Mouse (Mus musculus) forebrain, embryonic 14.5 days (tissue): ENCODE data around the gene Col27a1. TPM values are rescaled to one million over a fixed set of nuclear protein-coding genes. Genes with fewer than 3 reads are reported as not detected.
A peak's percentile ranks its signal among the peaks of the same experiment; 100 is the strongest.

Experiments
- ATAC-seq: fragments of 200-750 bp; cut with Nextera tagmentation; 2 replicates; pipeline ENCODE4 v1.8.0; 2017; ENCODE audit warnings: mild to moderate bottlenecking, moderate library complexity
- DNase-seq: peaks from one replicate; pipeline ENCODE4 v3.0.0-alpha.2; 2015; ENCODE audit warnings: low spot score
- H3K27ac ChIP-seq: fragments of 300-500 bp; sonication (generic); 2 replicates; pipeline ENCODE4 v1.5.1; 2014; ENCODE audit warnings: low read depth, mild to moderate bottlenecking, control low read depth, low read length, moderate library complexity
- H3K27me3 ChIP-seq: fragments of 300-500 bp; sonication (generic); replicated peaks from 2 replicates; pipeline ENCODE4 v1.6.1; 2014; ENCODE audit warnings: low read length, control low read depth, mixed read lengths; ENCODE audit not compliant: control insufficient read depth, insufficient read depth
- H3K36me3 ChIP-seq: fragments of 300-500 bp; sonication (generic); 2 replicates; pipeline ENCODE4 v1.6.1; 2014; ENCODE audit warnings: low read length, control low read depth; ENCODE audit not compliant: control insufficient read depth, insufficient read depth
- H3K4me1 ChIP-seq: fragments of 300-500 bp; sonication (generic); 2 replicates; pipeline ENCODE4 v1.6.1; 2014; ENCODE audit warnings: antibody characterized with exemption, low read length, control low read depth; ENCODE audit not compliant: control insufficient read depth, insufficient read depth
- H3K4me2 ChIP-seq: fragments of 300-500 bp; sonication (generic); 2 replicates; pipeline ENCODE4 v1.6.1; 2014; ENCODE audit warnings: mild to moderate bottlenecking, control low read depth, low read length
- H3K4me3 ChIP-seq: fragments of 300-500 bp; sonication (generic); 2 replicates; pipeline ENCODE4 v1.5.1; 2014; ENCODE audit warnings: low read depth, low read length, control low read depth
- H3K9ac ChIP-seq: fragments of 300-500 bp; sonication (generic); 2 replicates; pipeline ENCODE4 v1.6.1; 2014; ENCODE audit warnings: mild to moderate bottlenecking, low read length, control low read depth, moderate library complexity
- H3K9me3 ChIP-seq: fragments of 300-500 bp; sonication (generic); replicated peaks from 2 replicates; pipeline ENCODE4 v1.6.1; 2016; ENCODE audit warnings: low read length, control low read depth, mixed read lengths; ENCODE audit not compliant: control insufficient read depth
- WGBS: fragments of 180-500 bp; shearing (Covaris S2); extraction: QIAGEN DNeasy Blood & Tissue Kit; methylation state at CpG from one replicate; pipeline ENCODE4 v1.1.7; 2014; 5-methylcytosine and 5-hydroxymethylcytosine counted together
- polyA plus RNA-seq: library from polyadenylated mRNA; unstranded; fragments of >200 nt; fragmentation: Nextera tagmentation; extraction: Ambion mirVana; gene quantifications from 2 replicates; pipeline ENCODE4 v1.2.1, GENCODE M21; 2014

Col27a1 gene
- polyA plus RNA-seq, 1 experiment from 2014 or later, result 0.57 TPM

DNA sequence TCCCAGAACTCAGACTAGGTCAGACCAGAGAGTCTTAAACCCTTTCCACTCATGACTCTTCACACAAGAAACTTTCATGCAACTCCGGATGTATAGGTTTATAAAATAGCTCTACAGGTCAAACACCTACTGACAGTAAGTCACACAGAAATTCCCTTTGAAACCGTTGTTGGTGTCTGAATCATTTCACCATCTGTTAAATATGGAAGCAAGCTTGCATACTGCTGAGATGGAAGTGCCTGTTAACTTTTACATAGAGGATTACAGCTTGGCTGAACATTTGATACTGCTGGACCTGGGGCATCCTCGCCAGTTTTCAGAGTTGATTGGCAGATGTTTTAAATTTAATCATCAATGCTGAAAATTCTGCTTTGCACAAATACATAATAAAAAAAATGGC is 82.5 kb downstream of the Col27a1 start:
- WGBS, result 71% methylated on average over 3 of the region's 3 CpGs
- Histone ChIP-seq H3K27ac (no peak overlapping the region), H3K4me1 (peaks cover 5% of the 10 kb centered on the region; the same call in 1 of the 2 replicates), H3K27me3 (no peaks in the 10 kb centered on the region), H3K9me3 (no peaks in the 10 kb centered on the region), H3K4me3 (no peak overlapping the region), H3K4me2 (no peak overlapping the region), H3K9ac (no peak overlapping the region), H3K36me3 (no peaks in the 10 kb centered on the region)
- DNase-seq (no peak), ATAC-seq (no peak)

GRCm38 (mm10) chr4:63296876-63297275 is 83.1 kb downstream of the Col27a1 start:
- DNase-seq, result no peak

DNA sequence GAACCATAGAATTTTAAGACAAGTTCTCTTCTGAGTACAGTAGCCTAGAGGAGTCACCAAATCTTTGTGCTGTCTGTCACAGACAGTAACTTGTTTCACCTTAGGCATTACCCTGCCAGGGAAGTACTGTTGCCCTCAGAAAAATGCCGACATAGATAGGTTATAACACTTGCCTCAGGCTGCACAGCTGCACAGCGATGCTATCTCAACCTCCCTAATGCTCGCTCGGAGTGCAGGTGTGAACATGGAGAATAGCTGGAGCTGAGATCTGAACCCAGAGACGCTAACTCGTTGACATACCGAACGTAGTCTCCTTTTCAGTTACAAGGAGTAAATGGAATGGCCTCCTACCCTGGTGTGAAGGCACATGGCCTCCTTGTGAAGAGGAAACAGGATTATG is 84.4 kb downstream of the Col27a1 start:
- no peaks in the 10 kb centered on the region for H3K4me1 ChIP-seq
- no peak overlapping the region for H3K4me3 ChIP-seq
- H3K27me3 ChIP-seq, result no peaks in the 10 kb centered on the region
- no peak overlapping the region for H3K9ac ChIP-seq
- ATAC-seq, result no peak
- no peaks in the 10 kb centered on the region for H3K36me3 ChIP-seq
- H3K9me3 ChIP-seq, result no peaks in the 10 kb centered on the region
- H3K4me2 ChIP-seq, result no peak overlapping the region
- H3K27ac ChIP-seq, result no peak overlapping the region
- WGBS, result 93% methylated on average over 8 of the region's 8 CpGs
- DNase-seq, result no peak

More at GRCm38 (mm10) chr4:63296876-63297275, 83.1 kb downstream of the Col27a1 start:
- Histone ChIP-seq H3K4me3 (no peak overlapping the region), H3K9me3 (no peaks in the 10 kb centered on the region), H3K4me1 (no peaks in the 10 kb centered on the region), H3K27ac (no peak overlapping the region), H3K4me2 (no peak overlapping the region), H3K27me3 (no peaks in the 10 kb centered on the region), H3K36me3 (no peaks in the 10 kb centered on the region), H3K9ac (no peak overlapping the region)
- WGBS, result 86% methylated on average over 8 of the region's 8 CpGs
- ATAC-seq, result no peak

DNA sequence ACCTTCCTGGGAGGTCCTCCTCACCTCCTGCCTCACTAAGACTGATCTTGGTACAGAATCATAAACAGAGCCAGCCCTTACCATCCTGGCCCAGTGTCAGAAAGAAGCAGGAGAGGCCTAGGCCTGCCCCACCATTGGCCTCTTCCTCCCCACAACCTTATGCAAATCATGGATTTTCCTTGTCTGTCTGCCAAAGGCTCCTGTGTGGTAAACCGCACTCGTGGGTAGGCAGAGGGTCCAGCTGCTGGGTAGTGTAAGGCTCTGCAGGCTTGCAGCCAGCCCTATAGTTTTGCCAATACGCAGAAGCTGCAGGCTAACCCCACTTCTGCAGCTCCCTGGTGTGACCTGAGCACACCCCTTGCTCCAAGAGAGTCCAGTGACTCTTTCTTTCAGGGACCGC is 88.8 kb downstream of the Col27a1 start:
- Histone ChIP-seq H3K4me1 (no peaks in the 10 kb centered on the region), H3K9me3 (no peaks in the 10 kb centered on the region), H3K9ac (no peak overlapping the region), H3K4me2 (no peak overlapping the region), H3K36me3 (no peaks in the 10 kb centered on the region), H3K27ac (no peak overlapping the region), H3K4me3 (no peak overlapping the region), H3K27me3 (no peaks in the 10 kb centered on the region)
- ATAC-seq (peak; percentile 47; the same call in 1 of the 2 replicates), DNase-seq (peak; percentile 61)
- WGBS, result 46% methylated on average over 4 of the region's 4 CpGs

DNA sequence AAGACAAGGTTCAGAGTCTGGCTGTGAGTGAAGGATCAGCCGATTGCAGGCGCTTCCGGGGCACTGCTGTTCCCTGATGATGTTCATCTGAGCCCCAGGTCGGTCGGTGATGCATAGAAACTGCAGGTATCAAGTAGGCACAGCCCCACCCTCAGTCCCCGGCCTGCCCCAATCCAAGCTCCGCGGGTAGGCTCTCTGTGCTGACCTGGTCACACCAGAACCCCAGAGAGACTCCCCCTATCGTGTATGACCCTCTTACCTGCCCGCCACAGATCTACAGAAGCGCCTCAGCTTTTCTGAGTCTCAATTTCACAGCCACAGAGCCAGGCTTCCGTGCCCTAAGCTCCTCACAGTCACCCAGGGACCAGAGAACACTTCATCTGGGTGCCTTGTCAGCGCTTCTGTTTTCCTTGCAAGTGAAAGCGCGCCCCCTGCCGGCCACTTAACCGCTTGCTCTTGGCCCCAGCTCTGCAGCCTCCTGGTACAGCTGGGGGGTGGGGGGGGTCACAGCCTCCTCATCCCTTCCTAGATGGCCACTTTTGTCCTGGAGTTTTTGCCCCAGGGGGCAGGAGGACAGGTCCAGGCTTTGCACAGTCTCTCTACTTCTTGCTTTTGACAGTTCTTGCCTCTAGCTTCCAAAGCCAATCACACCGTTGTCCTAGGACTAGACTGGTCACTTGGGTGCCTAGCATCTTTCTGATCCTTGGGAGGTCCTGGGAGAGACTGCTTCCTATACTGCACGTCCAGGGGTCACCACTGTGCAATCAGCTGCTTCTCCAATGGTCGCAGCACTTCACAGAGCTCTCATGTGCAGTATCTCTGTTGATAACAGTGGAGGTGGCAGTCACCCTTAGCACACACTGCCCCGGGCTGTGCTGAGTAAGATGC is 93.6 kb downstream of the Col27a1 start:
- Histone ChIP-seq H3K9ac (no peak overlapping the region), H3K27ac (no peak overlapping the region), H3K4me3 (no peak overlapping the region), H3K36me3 (no peaks in the 10 kb centered on the region), H3K4me2 (no peak overlapping the region), H3K9me3 (no peaks in the 10 kb centered on the region), H3K27me3 (no peaks in the 10 kb centered on the region), H3K4me1 (no peaks in the 10 kb centered on the region)
- WGBS, result 36% methylated on average over 21 of the region's 21 CpGs
- ATAC-seq (peak; percentile 87), DNase-seq (peak; percentile 92)

- Histone ChIP-seq H3K4me2 (no peak overlapping the region), H3K9ac (no peak overlapping the region), H3K4me1 (no peaks in the 10 kb centered on the region), H3K4me3 (no peak overlapping the region), H3K27me3 (no peaks in the 10 kb centered on the region), H3K9me3 (no peaks in the 10 kb centered on the region), H3K36me3 (no peaks in the 10 kb centered on the region), H3K27ac (no peak overlapping the region)
- 73% methylated on average over 3 of the region's 3 CpGs for WGBS
- DNase-seq (no peak), ATAC-seq (no peak)
Measured at GRCm38 (mm10) chr4:63308316-63308715, 94.5 kb downstream of the Col27a1 start.

DNA sequence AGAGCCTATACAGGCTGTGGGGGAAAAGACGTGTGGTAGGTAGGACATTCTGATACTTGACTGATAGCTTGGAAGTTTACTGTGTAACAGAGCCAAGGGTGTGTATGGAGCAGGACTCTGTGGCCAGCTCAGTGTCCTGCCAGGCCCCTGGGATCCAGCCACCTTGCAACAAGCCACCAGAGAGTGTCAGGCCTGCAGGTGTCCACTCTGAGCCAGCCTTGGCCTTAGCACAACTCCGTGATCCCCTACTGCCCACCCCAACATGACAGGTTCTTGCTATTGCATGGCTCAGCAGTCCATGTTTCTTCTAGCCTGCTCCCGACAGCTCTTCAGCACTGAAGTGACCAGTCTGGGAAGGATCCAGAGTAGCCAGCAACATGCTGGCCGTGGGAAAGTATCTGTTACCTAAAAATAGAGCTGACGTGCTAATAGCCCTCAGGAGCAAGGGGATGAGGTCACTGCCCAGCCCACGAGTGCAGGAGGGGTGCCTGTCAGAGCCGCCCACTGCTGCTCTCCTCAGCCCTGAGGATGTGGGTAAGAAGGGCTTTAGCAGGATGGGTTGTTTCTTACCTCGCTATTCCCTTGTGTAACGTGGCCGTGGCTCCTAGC is 96.5 kb downstream of the Col27a1 start:
- Histone ChIP-seq H3K4me3 (no peak overlapping the region), H3K9ac (no peak overlapping the region), H3K27ac (no peak overlapping the region), H3K27me3 (no peaks in the 10 kb centered on the region), H3K4me2 (no peak overlapping the region), H3K4me1 (no peaks in the 10 kb centered on the region), H3K9me3 (no peaks in the 10 kb centered on the region), H3K36me3 (no peaks in the 10 kb centered on the region)
- no peak for DNase-seq
- 72% methylated on average over 10 of the region's 10 CpGs for WGBS
- no peak for ATAC-seq

DNA sequence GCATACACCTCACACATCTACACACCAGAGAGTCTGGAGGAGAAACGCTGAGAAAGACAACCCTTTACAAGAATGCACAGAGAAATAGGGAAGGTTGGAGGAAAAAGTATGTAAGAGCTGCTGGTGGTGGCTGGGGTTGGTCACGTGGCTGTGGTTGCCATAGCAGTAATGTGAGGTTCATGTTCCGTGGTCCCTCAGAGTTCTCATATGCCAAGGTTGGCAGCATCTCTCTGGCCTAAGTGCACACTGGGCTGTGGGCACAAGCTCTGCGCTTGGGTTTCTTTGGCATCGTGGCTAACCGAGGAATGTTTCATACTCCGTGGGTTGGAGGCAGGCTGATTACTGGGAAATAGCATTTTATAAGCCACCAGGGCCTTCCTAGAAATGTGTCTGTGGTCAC is 97.6 kb downstream of the Col27a1 start:
- Histone ChIP-seq H3K4me3 (no peak overlapping the region), H3K4me2 (no peak overlapping the region), H3K36me3 (no peaks in the 10 kb centered on the region), H3K4me1 (no peaks in the 10 kb centered on the region), H3K27ac (no peak overlapping the region), H3K9ac (no peak overlapping the region), H3K9me3 (no peaks in the 10 kb centered on the region), H3K27me3 (no peaks in the 10 kb centered on the region)
- whole genome bisulfite sequencing, result 92% methylated on average over 7 of the region's 7 CpGs
- ATAC-seq (no peak), DNase-seq (no peak)

GRCm38 (mm10) chr4:63314063-63314462 is 100.3 kb downstream of the Col27a1 start:
- no peak for DNase-seq
- H3K27me3 ChIP-seq, result no peaks in the 10 kb centered on the region
- WGBS, result 81% methylated on average over 5 of the region's 5 CpGs
- no peaks in the 10 kb centered on the region for H3K4me1 ChIP-seq
- no peak overlapping the region for H3K4me2 ChIP-seq
- no peak overlapping the region for H3K27ac ChIP-seq
- H3K36me3 ChIP-seq, result no peaks in the 10 kb centered on the region
- no peak for ATAC-seq
- no peaks in the 10 kb centered on the region for H3K9me3 ChIP-seq
- no peak overlapping the region for H3K9ac ChIP-seq
- H3K4me3 ChIP-seq, result no peak overlapping the region
